Mouse (Mus musculus) cerebellum, postnatal 14 days (tissue): ENCODE results near the gene Dpy19l3.

ENCODE experiments used
- DNase-seq, 2 experiments: peaks; one replicate each; pipeline ENCODE4 v3.0.0; 2021; ENCODE audit warnings: mixed read lengths in 2 of 2

Dpy19l3 gene

DNA sequence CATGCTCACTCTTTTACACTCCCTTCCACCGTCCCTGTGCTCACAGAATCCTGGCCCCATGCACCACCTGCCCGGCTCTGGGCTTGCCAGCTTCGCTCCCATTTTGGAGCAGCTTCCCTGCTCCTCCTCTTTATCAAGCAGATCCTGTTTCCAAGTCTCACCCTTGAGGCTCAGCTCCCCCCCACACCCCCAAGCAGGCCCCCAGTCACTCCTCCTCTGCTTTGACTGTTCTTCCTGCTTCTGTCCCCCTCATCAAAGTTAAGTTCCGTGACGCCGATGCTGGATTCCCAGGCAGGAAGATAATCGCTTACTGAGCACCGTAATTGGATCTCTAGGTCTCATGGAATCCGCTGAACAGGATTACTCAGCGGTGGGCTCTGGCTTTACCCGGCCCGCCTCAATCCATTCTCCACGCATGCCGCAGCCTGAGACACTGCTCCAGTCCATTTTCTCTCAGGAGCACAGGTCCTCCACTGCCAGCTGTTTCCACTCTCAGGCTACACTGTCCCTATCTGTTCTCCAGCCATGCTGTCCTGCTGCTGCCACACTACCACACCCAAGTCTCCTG is 6.8 kb downstream of the Dpy19l3 start:
- no peak for DNase-seq

DNA sequence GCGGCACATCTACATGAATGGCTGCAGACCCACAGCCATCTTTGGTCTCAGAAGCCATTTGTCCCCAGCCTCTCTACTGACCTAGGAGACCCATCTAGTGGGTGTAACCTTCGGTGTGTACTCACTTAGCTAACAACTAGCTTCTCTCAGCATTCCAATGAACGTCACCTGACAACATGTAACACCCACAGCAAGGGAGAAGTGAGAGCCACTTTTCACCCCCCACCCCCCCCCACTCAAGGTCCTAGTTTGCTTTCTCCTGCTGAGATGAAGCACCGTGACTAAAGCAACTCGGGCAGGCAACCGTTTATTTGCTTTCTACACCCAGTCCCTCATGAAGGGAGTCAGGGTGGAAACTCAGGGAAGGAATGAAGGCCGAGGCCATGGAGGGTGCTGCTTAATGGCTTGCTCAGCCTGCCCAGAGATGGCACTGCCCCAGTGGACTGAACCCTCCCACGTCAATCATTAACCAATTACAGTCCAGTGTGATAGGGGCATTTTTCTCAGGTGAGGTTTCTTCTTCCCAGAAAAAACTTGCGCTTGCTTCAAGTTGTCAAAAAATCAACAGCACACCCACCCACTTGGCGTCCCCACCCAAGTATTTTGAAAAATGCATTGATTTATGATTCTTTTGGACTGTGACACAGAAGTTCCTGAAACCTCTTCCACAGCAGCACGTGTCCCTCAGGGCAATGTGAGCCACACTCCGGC is 7.4 kb downstream of the Dpy19l3 start:
- no peak for DNase-seq

DNA sequence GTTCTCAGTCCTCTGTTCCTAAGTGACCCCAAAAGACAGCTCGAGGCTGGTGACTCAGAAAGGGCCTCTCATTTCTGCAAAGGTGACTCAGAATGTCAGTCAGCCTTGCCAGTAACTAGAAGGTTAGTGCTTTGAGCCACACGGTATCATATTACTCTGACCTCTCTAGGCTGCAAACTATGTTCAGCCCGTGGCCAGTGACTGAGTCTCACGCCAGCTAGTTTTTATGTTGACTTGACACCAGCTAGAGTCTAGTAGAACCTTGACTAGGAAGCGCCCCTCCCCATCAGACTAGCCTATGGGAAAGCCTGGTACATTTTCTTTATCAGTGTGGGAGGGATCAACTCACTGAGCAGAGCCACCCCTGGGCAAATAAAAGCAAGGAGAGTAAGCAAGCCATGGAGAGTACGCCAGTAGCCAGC is 9.0 kb downstream of the Dpy19l3 start:
- no peak for DNase-seq

DNA sequence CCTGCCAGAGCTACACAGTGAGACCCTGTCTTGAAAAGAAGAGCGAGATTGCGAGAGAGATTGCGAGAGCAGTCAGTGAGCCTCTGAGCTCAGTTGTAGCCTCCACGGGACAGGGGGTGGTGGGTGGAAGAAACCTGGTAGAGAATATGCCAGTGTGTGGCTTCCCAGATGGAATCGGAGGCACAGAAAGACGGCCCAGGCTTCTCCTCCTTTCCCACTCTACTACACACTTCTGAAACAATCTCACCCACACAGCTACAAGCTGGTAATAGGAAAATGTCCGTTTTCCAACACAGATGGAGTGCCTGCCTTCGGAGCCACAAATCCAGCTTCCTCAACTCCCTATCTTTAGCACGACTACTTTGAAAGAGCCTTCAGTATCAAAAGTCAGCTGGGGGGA is 9.5 kb downstream of the Dpy19l3 start:
- no peak for DNase-seq

DNA sequence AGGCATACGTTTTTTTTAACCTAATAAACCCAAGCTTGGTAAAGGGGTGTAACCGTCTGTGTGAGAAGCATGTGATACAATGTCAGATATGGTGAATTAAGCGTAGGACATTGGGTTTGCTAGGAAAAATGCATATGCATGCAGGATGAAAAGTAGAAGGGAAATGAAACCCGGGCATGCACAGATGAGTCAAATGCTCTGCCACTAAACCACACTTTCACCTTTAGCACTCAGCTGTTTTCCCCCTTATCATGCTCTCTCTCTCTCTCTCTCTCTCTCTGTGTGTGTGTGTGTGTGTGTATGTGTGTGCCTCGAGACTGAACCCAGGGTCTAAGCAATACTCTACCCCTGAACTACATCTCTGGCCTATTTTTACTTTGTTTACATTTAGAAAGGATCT is 11.9 kb downstream of the Dpy19l3 start:
- no peak for DNase-seq

DNA sequence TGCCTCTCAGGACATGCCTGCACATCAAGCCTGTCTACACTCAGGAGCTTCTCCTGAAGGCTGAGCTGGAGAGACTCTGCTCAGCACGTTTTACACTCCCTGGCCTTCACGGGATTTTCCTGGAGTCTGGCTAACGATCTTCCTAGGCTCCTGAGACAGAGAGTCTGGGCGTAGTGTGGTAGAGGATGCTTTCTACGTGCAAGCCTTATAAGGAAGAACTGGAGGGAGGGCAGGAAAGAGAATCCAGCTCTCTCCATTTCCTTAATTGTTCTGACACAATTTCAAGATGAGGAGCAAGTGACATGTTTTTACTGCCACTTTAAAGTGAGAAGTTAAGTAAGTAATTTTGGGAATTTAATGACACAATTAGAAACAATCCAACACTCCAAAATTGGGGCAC is 12.4 kb downstream of the Dpy19l3 start:
- no peak for DNase-seq

DNA sequence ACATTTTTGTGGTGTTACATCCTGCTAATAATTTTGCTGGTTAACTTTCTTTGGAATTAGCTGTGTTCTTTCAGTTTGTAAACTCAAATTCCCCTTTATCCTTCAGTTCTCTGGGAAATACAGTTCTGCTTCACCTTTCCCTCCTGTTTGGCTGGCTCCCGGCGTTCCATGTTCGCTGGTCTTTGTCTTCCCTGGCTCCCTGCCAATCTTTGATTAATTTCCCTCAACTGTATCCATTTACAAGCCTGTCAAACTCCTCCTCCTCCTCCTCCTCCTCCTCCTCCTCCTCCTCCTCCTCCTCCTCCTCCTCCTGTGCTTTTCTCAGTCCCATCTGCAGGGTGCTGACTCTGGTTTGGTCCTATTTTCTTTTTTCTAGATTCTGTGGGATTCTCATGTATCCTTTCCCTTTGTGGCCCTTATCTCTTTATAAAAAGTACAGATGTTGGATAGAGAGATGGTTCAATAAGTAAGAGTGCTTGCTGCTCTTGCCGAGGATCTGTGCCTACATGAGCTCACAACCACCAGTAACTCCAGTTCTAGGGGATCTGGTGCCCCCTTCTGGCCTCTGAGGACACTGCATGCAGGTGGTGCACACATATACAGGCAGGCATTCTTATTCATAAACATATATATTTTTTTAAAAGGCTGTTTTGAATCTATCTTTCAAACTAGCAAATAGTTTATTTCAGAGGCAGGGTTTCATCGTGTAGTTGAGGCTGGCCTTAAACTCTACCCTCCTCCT is 13.6 kb downstream of the Dpy19l3 start:
- DNase-seq, result peak; percentile 63 to 82

DNA sequence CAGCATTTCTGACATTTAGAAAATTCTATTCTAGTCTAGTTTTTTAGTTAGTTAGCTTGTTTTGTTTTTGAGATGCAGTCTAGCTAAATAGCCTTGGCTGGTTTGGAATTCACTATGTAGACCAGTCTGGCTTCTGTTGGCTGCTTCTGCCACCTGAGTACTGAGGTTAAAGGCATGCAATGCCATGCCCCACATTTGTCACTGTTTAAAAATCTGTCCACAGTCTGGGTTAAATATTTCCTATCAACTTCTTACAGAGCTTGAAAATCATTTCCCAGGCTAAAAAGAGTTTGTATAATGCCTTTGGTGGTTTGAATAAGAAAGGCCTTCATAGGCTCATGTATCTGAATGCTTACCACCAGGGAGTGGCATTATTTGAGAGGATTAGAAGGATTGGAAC is 15.4 kb downstream of the Dpy19l3 start:
- DNase-seq, result no peak

DNA sequence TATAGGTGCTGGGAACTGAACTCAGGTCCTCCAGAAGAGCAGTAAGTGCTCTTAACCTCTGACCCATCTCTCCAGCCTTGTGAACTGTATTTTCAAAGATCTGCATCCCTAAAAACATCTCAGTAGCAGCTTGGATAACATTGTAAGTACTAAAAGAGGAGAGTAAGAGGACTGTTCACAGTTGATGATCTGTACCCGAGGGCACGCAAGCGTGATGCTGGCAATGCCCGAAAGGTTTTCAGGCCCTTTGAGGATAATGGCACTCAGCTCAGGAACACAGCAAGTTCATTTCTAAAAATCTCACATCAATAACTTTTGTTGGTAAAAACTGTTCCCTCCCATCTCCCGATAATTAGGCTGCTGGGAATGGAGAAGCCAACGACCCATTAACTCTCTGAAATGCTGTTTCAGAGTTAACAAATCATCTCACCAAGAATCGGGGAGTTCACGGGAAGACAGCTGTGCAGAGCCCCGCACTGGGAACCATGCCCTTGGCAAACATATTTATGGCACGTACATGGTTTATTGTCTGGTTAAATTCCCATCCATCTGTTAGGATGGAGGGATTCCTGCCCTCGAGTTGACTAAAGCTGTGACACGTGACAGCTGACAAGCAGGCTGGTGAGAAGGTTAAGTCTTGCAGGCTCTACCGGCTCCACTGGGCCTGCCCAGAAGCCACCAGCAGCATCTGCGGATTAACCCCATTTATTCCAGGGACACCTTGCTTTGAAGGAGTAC is 20.8 kb downstream of the Dpy19l3 start:
- peak; percentile 65 to 71 for DNase-seq

DNA sequence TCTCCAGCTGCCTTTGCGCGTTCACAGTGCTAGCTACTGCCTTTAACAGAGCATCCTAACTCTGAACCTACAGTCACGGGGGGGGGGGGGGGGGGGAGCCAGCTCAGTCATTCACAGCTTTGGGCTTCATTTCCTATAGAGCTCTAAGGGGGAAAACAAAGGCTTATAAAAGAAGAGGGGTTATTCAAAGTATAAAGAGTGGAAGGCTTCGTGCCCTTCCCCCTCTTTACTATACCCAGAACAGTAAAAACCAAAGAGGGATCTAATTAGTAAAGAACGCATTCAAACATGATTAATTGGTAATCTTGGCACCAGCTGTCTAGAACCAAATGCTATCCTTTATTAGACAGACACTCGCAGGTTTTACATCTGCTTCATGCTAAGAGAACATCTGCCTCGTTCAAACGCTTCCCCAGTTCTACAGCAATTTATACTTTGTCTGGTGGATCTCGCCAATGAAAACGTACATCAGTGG is 21.6 kb downstream of the Dpy19l3 start:
- DNase-seq, result no peak

DNA sequence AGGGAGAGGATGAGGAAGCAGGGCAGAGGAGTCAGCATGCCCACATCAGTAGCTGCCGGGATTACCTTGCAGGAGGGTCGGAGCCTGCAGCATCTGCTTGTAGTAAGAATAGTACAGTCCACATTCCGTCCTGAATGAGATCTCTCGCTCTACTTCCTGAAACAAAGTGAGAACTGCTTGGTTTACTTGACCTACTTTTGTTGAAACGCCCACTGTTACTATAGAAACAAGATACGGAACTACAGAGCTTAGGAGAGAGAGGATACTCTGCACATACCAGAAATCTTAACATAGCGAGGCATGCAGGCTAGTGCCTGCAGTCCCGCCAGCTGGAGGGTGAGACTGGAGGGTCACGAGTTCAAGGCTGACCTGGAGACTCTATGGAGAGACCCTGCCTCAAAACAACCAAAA is 24.6 kb downstream of the Dpy19l3 start:
- DNase-seq, result no peak

DNA sequence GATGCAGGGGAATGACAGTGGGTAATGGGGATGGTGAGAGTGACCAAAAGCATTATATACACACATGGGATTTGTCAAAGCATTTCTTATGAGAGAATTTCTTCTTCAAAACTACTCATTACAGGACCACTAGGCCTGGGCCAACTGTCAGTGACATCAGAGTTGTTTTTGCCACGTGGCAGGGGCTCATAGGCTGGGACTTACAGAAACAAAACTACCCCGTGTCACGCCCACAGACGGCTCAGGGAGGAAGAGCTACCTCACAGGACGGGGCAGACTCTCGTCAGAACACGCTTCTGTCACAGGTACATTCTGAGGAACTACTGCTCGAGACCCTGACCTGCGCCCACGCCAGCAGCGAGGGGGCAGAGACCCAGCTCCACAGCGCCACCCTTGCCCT is 25.9 kb downstream of the Dpy19l3 start:
- DNase-seq, result no peak

DNA sequence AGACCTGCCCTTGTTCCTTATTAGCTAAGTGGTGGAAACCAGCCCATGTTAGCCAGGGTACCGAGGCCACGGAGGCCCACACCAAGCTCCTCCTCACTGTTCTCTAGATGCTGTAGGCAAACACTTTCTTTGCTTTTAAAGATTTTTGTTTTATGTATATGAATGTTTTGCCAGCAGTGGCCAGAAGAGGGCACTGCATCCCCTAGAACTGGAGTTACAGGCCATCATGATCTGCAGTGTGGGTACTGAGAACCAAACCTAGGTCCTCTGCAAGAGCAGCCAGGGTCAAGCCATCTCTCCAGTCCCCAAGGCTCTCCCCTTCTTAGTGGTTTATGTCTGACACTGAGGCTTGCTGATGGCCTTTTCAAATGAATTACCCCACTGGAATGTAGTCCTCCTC is 31.2 kb downstream of the Dpy19l3 start:
- no peak for DNase-seq

DNA sequence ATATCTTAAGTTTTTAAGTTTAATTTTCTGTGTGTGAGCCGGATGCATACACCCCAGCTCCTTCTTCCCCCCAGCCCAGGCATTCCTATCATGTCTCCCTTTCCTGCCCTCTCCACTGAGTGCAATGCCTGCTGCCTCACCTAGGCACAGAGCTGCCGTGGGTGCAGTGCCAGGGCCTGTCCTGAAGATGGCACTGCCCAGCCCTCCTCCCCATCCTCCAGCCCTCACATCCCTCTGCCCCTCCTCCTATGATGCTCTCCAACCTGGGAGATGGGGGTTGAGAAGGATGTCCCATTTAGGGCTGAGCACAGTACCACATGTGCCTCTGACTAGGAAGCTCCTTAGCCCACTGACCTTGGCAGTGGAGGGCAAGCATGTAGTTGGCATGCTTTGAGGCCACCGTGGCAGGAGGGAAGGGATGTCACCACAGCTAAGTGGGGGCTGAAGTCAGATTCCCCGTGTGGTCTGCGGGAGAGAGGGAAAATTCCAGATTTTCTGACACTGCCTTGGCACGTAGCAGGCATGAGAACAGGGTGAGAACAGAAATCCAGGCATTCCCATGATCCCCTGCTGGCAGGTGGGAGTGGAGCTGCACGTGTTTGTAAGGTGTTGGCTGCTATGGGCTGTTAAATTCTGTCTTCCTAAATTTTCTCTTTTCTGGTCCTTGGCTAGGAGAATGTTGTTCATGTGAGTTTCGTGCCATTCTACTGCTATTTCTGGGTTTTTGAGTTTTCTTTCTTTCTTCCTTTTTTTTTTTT is 35.7 kb downstream of the Dpy19l3 start:
- DNase-seq, result peak in 1 of 2 experiments; percentile 27

DNA sequence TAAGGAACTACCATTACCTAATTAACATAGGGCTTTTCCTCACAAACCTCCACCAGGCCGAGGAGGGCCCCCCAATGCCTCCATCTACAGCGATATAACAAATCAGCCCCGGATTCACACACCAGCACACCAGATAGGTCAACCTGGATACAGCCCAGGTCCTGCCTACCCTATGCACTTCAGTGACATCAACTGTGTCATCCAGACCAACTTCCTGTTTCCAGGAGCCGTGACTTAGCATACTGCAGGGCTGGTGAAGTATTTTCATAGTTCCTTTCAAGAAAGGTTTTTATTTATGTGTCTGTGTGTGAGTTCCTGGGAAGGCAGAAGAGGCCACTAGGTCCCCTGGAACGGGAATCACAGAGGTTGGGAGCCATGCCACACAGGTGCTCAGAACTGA is 43.9 kb downstream of the Dpy19l3 start:
- no peak for DNase-seq

DNA sequence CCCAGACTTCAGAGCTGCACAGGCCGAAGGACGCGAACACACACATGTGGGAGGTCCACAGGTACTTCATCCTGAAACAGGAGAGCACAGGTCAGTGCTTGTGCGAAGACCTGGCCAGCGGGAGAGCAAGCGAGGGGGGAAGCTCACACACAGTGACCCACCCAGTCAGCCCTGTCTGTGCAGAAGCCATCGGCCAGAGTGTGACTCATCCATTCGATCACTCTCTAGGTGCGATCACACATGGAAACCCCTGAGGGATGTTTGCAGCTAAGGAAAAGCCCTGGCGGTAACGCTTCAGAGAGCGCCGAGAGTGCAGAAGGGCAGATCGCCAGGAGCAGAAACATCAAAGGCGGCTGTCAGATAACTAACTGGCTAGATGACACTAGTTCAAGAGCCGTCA is 46.2 kb downstream of the Dpy19l3 start:
- DNase-seq, result no peak

DNA sequence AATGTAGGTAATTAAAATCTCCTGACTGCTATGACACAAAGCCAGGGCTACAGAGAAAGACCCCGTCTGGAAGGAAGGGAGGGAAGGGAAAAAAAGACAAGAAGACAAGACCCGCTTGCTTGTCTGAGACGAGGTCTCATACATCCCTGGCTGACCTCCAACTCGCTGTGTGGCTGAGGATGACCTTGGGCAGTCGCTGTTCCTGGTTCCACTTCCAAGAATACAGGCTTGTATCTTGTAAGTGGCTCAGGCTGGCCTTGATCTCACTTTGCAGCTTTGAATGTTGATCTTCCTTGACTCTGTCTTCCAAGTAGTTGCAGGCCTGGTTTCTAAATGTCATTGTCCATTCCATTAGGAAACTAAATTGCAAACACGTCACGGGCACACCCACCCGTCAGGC is 55.2 kb downstream of the Dpy19l3 start:
- DNase-seq, result no peak

DNA sequence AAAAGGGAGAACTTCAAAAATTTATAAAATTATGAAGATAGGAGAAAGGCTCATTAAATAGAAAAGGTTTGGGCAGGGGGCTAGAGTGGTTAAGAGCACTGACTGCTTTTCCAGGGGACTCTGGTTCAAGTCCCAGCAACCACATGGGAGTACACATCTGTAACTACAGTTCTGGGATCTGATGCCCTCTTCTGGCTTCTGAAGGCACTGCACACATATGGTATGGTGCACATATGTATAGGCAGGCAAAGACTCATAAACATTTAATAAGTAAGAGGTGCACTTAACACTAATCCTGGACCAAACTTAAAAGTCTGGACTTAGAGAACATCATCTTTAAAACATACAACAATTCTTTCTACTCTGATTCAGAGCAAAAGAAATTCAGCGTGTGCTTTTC is 56.2 kb downstream of the Dpy19l3 start:
- DNase-seq, result no peak

DNA sequence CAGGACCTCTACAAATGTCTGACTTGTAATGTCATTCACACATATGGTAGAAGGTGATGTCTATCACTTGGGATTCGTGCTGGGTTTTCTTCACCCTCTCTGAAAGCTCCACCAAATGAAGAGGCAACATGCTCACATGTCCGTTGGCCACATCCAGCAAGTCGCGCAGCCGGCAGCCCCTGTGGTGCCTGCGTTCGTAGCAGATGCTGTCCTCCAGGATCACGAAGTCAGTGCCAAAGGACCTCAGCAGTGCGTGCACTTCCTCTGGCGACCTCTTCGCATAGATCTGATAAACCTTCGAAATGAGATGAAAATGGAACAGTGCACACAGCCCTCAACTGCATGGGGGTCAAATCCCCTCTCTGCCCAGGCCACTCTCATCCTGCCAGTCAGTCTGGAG is 61.6 kb downstream of the Dpy19l3 start:
- peak; percentile 36 to 45 for DNase-seq

DNA sequence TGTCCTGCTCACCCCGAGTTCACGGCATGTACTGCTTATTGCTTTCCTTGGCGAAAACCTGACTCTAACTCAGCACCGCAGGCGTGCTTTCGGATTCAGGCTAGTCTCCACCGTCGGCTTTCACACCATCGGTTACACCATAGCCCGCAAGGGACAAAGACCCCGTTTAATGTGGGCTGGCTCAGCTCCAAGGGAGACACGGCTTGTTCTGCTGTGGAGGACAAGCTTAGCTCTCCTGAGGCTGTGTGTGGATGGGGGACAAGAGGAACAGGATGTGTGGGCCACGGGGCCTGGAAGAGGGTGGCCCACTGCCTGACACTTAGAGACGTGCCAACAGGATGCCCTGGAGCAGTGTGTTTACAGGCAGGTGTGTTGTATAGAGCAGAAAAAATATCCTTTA is 62.1 kb downstream of the Dpy19l3 start:
- peak in 1 of 2 experiments; percentile 46 for DNase-seq

DNA sequence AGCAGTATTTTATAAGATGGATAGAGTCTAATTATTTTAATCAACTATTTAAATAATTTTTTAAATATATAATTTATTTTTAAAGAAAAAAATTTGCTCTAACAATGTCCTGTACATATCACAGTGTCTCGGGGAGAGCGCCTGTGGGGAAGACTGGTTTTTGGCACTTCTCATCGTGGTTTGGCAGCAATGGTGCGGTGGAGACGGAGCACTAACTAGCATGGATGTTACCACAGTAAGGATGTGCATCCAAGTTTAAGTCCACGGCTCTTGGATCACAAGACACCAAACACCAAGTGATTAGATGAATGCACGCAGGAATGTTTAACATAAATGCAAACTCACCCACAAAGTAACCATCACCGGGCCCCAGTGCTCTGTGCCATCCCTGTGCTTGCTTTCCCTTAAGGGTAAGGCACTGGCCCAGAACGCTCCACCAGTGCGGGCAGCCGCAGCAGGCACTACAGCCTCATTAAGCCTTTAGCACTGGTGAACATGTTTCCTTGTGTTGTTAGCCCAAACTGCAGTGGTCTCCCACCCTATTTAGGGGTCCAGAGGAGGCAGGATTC is 65.4 kb downstream of the Dpy19l3 start:
- DNase-seq, result no peak

DNA sequence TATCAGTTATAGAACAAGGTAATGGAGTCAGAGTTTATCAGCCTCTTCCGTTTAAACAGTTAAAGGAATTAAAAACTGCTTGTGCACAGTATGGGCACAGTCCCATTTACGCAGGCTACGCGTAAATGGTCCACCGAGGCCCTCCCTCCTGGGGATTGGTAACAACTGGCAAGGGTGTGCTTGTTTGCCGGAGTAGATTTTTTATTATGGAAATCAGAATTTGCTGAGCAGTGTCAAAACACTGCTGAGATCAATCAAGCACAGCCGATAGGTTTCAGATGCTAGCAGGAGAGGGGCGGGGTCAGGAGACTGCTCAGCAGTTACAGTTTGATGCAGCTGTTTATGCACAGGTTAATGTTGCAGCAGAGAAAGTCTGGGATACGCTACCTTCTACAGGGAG is 66.0 kb downstream of the Dpy19l3 start:
- DNase-seq, result no peak
